Mouse (Mus musculus): ENCODE data around the gene Add3. TPM values are rescaled to one million over a fixed set of nuclear protein-coding genes. Genes with fewer than 3 reads are reported as not detected.

The Add3 gene
- polyA plus RNA-seq, 1 experiment, result 25.5 TPM

DNA sequence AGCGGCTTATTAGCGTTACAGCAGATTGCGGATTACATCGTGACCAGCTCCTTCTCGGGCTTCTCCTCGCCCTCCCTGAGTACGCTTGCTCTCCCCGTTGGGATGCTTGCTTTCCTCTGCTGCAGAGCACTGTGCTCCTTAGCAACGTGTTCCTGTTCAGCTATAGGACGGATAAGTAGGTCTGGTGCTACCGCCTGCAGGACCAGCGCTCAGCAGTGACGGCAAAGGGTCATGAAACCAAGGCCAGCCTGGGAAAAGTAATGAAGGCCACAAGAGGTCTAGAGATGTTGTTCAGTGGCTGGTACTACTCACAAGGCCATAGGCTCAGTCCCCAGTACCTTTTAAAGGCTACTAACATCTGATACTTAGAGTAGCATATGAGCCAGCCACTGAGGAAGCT, 86.4 kb downstream of the Add3 start:
- H3K4me1 ChIP-seq (ENCODE audit: control insufficient read depth, insufficient read depth, low read length), result no peaks in the 10 kb centered on the region
- no peak overlapping the region for H3K4me3 ChIP-seq (ENCODE audit: insufficient read depth, low read length)
- no peak overlapping the region for H3K27ac ChIP-seq (ENCODE audit: insufficient read depth, low read depth, low read length)
- TF ChIP-seq POLR2A (IDR thresholded peaks at IDR 0.05; ENCODE audit: borderline replicate concordance, low read depth, low read length), result no peak
- no peak for TF ChIP-seq CTCF (IDR thresholded peaks at IDR 0.05; ENCODE audit: low read depth, low read length)

DNA sequence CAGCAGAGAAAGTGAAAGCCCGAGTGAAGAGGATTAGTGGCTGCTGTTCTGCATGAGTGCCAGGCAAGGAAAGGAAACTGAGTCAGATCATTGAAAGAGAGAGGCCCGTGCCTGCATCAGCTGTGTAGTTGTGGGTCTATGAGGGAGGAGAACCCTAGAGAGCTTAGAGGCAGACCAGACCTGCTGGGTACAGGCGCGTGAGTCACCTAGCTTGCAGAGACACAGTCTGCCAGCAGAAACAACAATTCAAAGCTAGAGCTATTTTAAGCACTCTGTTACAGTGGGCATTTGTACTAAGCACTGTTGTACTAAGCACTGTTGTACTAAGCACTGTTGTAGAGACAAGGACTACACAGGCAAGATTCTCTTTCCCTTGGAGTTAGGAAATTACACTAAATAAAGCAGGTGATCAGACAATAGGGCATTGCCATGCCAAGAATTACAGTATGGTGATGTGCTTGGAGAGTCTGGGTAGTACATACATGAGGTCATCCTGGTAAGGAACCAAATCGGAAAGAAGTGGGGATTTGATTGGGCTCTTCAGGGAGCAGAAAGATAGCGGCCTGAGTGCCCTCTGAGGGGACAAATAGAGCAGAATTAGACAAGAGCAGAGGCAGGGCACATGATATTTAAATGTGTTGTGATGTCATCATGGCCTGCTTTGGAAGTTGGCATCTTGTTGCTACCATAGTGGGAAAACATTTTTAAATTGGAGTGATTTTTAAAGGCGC, 88.0 kb downstream of the Add3 start:
- Histone ChIP-seq H3K27ac (ENCODE audit: insufficient read depth, low read depth, low read length) (no peak overlapping the region), H3K4me3 (ENCODE audit: insufficient read depth, low read length) (no peak overlapping the region), H3K4me1 (ENCODE audit: control insufficient read depth, insufficient read depth, low read length) (no peaks in the 10 kb centered on the region)
- no peak for TF ChIP-seq POLR2A (IDR thresholded peaks at IDR 0.05; ENCODE audit: borderline replicate concordance, low read depth, low read length)
- no peak for TF ChIP-seq CTCF (IDR thresholded peaks at IDR 0.05; ENCODE audit: low read depth, low read length)

DNA sequence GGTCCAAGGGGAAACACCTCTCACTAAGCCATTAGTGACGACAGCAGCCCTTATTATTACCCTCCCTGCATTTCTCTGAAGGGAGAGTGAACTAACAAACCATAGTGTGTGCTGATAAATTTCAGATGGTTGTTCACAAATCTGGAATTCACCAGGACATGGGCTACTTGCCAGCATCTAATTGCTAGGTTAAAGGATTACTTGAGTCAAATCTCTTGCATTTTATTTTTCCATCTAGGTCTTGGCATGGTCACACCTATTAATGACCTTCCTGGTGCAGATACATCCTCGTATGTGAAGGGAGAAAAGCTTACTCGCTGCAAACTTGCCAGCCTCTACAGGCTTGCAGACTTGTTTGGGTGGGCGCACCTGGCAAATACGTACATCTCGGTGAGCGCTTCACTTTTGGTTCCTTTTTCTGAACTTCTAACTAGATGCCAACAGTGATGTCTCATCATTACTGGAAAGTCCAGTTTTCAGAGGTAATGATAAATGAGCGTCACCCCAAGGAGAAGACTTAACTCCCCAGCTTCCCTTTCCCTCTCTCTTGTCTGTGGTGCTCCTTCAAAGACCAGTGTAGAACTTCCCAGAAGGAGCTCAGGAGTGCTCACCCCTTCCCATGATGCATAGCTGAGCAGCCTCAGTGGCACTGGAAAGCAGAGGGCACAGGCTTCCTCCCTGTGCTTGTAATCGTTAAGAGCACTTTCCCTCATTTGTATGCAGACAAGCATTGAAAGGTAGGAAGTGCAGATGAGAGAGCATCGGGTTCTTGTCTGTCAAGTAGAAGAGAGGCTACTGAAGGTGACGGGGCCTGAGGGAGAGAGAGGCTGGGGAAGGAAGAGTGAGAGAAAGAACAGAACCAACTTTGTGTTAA, 90.9 kb downstream of the Add3 start:
- no peaks in the 10 kb centered on the region for H3K4me1 ChIP-seq (ENCODE audit: control insufficient read depth, insufficient read depth, low read length)
- H3K27ac ChIP-seq (ENCODE audit: insufficient read depth, low read depth, low read length), result no peak overlapping the region
- TF ChIP-seq CTCF (IDR thresholded peaks at IDR 0.05; ENCODE audit: low read depth, low read length), result no peak
- TF ChIP-seq POLR2A (IDR thresholded peaks at IDR 0.05; ENCODE audit: borderline replicate concordance, low read depth, low read length), result no peak
- H3K4me3 ChIP-seq (ENCODE audit: insufficient read depth, low read length), result no peak overlapping the region

DNA sequence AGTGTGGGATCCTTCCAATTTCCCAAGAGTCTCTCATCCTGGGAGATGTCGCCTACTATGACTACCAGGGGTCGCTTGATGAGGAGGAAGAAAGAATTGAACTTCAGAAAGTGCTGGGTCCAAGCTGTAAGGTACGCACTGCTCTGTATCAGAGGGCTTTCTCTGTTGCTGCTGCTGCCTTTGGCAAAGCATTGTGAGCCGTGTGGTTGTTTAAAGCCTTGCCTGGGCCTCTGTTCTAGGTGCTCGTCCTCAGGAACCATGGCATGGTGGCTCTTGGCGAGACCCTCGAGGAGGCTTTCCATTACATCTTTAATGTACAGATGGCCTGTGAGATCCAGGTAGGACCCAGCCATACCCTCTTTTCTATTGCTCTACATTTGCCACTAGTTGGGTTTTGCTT, 93.3 kb downstream of the Add3 start:
- no peak overlapping the region for H3K4me3 ChIP-seq (ENCODE audit: insufficient read depth, low read length)
- TF ChIP-seq CTCF (IDR thresholded peaks at IDR 0.05; ENCODE audit: low read depth, low read length) (no peak), POLR2A (IDR thresholded peaks at IDR 0.05; ENCODE audit: borderline replicate concordance, low read depth, low read length) (no peak)
- no peaks in the 10 kb centered on the region for H3K4me1 ChIP-seq (ENCODE audit: control insufficient read depth, insufficient read depth, low read length)
- H3K27ac ChIP-seq (ENCODE audit: insufficient read depth, low read depth, low read length), result no peak overlapping the region

DNA sequence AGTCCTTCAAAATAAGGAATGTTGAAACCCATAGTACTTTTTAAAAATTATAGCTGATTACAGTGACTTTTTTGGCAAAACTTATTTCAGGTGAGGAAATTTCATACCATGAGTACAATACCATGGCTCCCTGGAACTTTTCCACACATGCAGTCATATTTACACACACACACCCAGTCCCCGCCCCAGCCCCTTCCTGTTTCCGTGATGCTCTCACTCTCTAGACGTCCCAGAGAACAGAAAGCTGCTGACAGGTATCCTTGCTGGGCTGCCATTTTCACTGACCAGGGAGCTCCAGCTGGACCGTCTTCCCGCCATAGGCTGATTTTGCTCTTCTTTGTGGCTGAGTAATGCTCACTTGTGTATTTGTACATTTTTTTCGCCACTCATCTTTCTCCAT, 101.6 kb downstream of the Add3 start:
- Histone ChIP-seq H3K27ac (ENCODE audit: insufficient read depth, low read depth, low read length) (no peak overlapping the region), H3K4me1 (ENCODE audit: control insufficient read depth, insufficient read depth, low read length) (no peaks in the 10 kb centered on the region), H3K4me3 (ENCODE audit: insufficient read depth, low read length) (no peak overlapping the region)
- no peak for TF ChIP-seq POLR2A (IDR thresholded peaks at IDR 0.05; ENCODE audit: borderline replicate concordance, low read depth, low read length)
- no peak for TF ChIP-seq CTCF (IDR thresholded peaks at IDR 0.05; ENCODE audit: low read depth, low read length)

DNA sequence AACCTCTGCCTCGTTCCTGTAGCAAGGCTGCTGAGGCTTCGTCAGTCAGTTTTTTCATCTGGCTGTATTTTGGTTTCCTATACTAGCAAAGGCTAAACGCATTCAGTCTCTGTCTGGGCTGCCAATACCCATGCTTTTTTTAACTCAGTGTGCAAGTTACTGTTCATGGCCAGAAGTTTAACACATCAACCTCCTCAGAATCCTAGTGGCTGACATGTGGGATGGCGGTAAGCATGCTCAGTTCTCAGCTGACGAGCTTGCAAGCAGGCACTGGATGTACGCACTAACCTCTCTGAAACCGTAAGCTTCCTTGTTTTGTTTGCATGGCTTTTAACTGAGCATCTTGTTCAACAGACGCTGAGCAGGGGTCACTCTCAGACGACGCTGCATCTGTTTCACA, 103.7 kb downstream of the Add3 start:
- TF ChIP-seq POLR2A (IDR thresholded peaks at IDR 0.05; ENCODE audit: borderline replicate concordance, low read depth, low read length) (no peak), CTCF (IDR thresholded peaks at IDR 0.05; ENCODE audit: low read depth, low read length) (no peak)
- H3K4me1 ChIP-seq (ENCODE audit: control insufficient read depth, insufficient read depth, low read length), result peaks cover 3% of the 10 kb centered on the region; the same call in 1 of the 2 replicates
- no peak overlapping the region for H3K4me3 ChIP-seq (ENCODE audit: insufficient read depth, low read length)
- H3K27ac ChIP-seq (ENCODE audit: insufficient read depth, low read depth, low read length), result no peak overlapping the region

DNA sequence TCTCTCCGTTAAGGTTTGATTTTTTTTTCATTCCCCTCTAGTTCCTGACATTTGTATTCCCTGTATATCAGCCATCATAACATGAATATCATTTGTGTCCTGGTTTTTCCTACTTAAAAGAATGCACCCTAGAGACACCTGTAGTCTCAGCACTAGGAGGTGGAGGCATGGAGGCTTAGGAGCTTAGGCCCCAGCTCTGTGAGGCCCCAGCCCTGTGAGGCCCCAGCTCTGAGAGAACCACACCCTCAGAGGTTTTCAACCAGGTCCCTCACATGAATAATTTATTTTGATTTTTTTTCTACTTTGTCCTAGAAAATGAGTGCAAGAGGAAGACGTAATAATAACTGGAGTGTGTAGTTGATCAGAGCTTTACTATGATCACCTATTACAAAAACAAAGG, 107.3 kb downstream of the Add3 start:
- Histone ChIP-seq H3K4me1 (ENCODE audit: control insufficient read depth, insufficient read depth, low read length) (peaks cover 8% of the 10 kb centered on the region), H3K27ac (ENCODE audit: insufficient read depth, low read depth, low read length) (no peak overlapping the region), H3K4me3 (ENCODE audit: insufficient read depth, low read length) (no peak overlapping the region)
- TF ChIP-seq POLR2A (IDR thresholded peaks at IDR 0.05; ENCODE audit: borderline replicate concordance, low read depth, low read length) (no peak), CTCF (IDR thresholded peaks at IDR 0.05; ENCODE audit: low read depth, low read length) (no peak)

DNA sequence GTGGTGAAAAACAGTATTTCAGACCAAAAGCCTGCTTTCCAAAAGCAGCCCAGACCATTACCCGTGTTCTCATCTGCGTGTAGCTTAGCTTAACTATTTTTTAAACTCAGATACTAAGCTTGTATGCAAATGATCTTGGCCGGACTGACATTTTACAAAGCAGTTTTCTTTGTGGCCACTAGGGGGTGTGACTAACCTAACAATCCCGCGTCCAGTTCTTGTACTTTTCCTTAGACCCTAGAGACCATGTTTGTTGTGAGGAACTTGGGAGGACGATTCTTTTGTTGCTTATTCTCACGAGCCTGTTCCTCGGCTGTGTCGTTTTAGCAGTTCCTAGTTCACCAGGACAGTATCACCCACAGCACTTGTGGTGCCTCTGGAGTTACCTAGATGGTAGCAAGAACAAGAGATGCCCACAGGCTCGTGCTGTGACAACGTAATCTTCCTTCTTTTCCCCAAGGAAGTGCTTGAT, 107.8 kb downstream of the Add3 start:
- no peak for TF ChIP-seq CTCF (IDR thresholded peaks at IDR 0.05; ENCODE audit: low read depth, low read length)
- TF ChIP-seq POLR2A (IDR thresholded peaks at IDR 0.05; ENCODE audit: borderline replicate concordance, low read depth, low read length), result no peak
- Histone ChIP-seq H3K4me1 (ENCODE audit: control insufficient read depth, insufficient read depth, low read length) (peaks cover 8% of the 10 kb centered on the region), H3K27ac (ENCODE audit: insufficient read depth, low read depth, low read length) (no peak overlapping the region), H3K4me3 (ENCODE audit: insufficient read depth, low read length) (no peak overlapping the region)

DNA sequence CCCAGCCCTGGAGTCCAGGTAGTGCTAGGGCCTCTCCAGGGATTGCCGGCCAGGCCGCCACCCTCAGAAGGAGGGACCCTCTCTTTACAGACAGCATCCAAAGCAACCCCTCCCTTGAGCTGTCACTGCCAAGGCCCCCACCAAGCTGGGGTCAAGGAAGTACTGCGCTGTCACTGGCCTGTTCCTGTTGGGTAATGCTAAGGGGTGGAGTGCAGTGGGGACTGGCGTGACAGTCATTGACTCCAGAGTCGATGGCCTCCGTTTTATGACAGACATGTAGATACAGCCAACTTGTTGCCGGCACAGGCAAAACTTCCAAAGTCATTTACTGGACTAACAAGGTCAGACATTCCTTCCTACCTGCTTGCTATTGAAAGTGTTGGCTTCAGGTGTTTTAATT, 110.8 kb downstream of the Add3 start:
- H3K27ac ChIP-seq (ENCODE audit: insufficient read depth, low read depth, low read length), result no peak overlapping the region

DNA sequence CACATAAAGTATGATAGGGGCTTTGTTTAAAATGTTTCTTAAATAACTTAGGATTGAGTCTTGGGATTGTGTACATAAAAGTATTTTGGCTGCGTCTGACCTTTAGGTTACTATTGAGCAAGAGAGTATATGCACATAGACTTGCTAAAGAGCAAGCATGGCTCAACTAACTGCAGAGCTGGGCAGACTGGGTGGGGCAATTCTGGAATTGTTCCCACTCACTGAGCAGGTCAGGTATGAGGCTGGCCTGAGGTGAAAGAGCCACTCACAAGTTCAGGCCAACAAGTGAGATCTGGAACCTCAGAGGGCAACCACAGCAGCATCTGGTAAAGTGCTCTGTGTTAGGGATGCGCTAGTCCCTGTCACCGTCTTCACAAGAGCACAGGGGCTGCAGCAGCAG, 111.4 kb downstream of the Add3 start:
- Histone ChIP-seq H3K27ac (ENCODE audit: insufficient read depth, low read depth, low read length) (no peak overlapping the region), H3K4me1 (ENCODE audit: control insufficient read depth, insufficient read depth, low read length) (peaks cover 8% of the 10 kb centered on the region), H3K4me3 (ENCODE audit: insufficient read depth, low read length) (no peak overlapping the region)
- no peak for TF ChIP-seq CTCF (IDR thresholded peaks at IDR 0.05; ENCODE audit: low read depth, low read length)

More for the DNA sequence above, 110.8 kb downstream of the Add3 start:
- no peak for TF ChIP-seq CTCF (IDR thresholded peaks at IDR 0.05; ENCODE audit: low read depth, low read length)
- TF ChIP-seq POLR2A (IDR thresholded peaks at IDR 0.05; ENCODE audit: borderline replicate concordance, low read depth, low read length), result no peak
- Histone ChIP-seq H3K4me1 (ENCODE audit: control insufficient read depth, insufficient read depth, low read length) (peaks cover 8% of the 10 kb centered on the region), H3K4me3 (ENCODE audit: insufficient read depth, low read length) (no peak overlapping the region)
